15 mouse cellular contexts compared by ENCODE assay signal in the genomic region with DNA sequence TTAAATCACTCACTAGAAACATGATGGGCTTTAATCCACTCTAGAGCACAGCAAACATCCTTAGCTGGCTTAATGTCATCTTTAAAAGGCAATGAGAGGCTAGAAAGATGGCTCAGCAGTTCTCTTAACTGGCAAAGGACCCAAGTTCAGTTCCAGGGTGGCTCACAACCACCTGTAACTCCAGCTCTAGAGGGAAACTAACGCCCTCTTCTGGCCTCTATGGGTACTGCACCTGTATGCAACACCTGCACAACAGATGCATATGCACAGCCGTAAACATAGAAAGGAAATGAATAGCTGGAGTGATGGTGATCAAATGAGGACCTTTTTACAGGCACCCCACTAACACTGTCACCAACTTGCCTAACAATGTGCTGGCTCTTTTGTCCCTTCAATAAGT. TPM values are rescaled to one million over a fixed set of nuclear protein-coding genes. Genes with fewer than 3 reads are reported as not detected.
DNase-seq lines count a peak whose midpoint lies in the region; ATAC-seq and TF ChIP-seq lines count a peak whose summit lies in the region.
"Had no signal": no experiment of that assay in that cellular context is flagged by ENCODE, and none has a peak within 500 bp of the region (broad histone marks: within the 10 kb centered on the region; RNA-seq: fewer than 3 reads in every experiment).

No protein-coding gene starts in this region.

- H3K9me3 ChIP-seq in hindbrain, postnatal 0 days (ENCODE audit: low read length), result no peaks in the 10 kb centered on the region
- H3K9me3 ChIP-seq in hindbrain, embryonic 11.5 days (ENCODE audit: control insufficient read depth, low read length), result no peaks in the 10 kb centered on the region
- no peaks in the 10 kb centered on the region for H3K9me3 ChIP-seq in neural tube, embryonic 13.5 days

- peak; percentile 44 for DNase-seq in hindbrain, postnatal 0 days (ENCODE audit: low spot score)
- DNase-seq in hindbrain, embryonic 11.5 days (ENCODE audit: low spot score), result no peak
- DNase-seq in neural tube, embryonic 10.5 days (ENCODE audit: extremely low spot score, low spot score), result no peak
- DNase-seq in ovary, postnatal 14 days (ENCODE audit: low spot score), result no peak
- no peak for DNase-seq in gastrocnemius, postnatal 14 days
- DNase-seq: gastrocnemius, postnatal 36 days; heart, postnatal 14 days; kidney, postnatal 4 days had no signal

- no peak overlapping the region for H3K27ac ChIP-seq in hindbrain, postnatal 0 days
- H3K27ac ChIP-seq in hindbrain, embryonic 11.5 days (ENCODE audit: low read depth, low read length), result no peak overlapping the region
- 0 out of 2 replicates have a peak overlapping the region, but pooled peaks have one; percentile 24 for H3K27ac ChIP-seq in neural tube, embryonic 13.5 days (replicated peaks)
- no peak overlapping the region for H3K27ac ChIP-seq in cortical plate, adult 2 months (ENCODE audit: insufficient read depth, low read length)
- H3K27ac ChIP-seq: liver, embryonic 14.5 days had no signal

- no peaks in the 10 kb centered on the region for H3K27me3 ChIP-seq in hindbrain, postnatal 0 days (ENCODE audit: insufficient read depth, low read length)
- no peaks in the 10 kb centered on the region for H3K27me3 ChIP-seq in hindbrain, embryonic 11.5 days (ENCODE audit: control insufficient read depth, insufficient read depth, low read length)
- H3K27me3 ChIP-seq in neural tube, embryonic 13.5 days, result no peaks in the 10 kb centered on the region

- H3K4me3 ChIP-seq in hindbrain, postnatal 0 days (ENCODE audit: low read length), result no peak overlapping the region
- H3K4me3 ChIP-seq in hindbrain, embryonic 11.5 days (ENCODE audit: low read depth, low read length), result no peak overlapping the region
- no peak overlapping the region for H3K4me3 ChIP-seq in neural tube, embryonic 13.5 days
- H3K4me3 ChIP-seq in cortical plate, adult 2 months (ENCODE audit: insufficient read depth, low read length), result no peak overlapping the region
- H3K4me3 ChIP-seq: myocyte had no signal

- H3K4me1 ChIP-seq in hindbrain, postnatal 0 days (ENCODE audit: insufficient read depth, low read length), result no peaks in the 10 kb centered on the region
- no peaks in the 10 kb centered on the region for H3K4me1 ChIP-seq in hindbrain, embryonic 11.5 days (replicated peaks; ENCODE audit: control insufficient read depth, insufficient read depth, low read length)
- 0 out of 2 replicates have a peak, but pooled peaks cover 14% of the 10 kb centered on the region for H3K4me1 ChIP-seq in neural tube, embryonic 13.5 days (replicated peaks)
- no peaks in the 10 kb centered on the region; the same call in none of the 2 replicates for H3K4me1 ChIP-seq in cortical plate, adult 2 months (ENCODE audit: control insufficient read depth, insufficient read depth, low read length)

- 54% methylated on average over 2 of the region's 2 CpGs for WGBS in hindbrain, postnatal 0 days
- WGBS in hindbrain, embryonic 11.5 days, result 50% methylated on average over 2 of the region's 2 CpGs
- WGBS in neural tube, embryonic 13.5 days, result 47% methylated on average over 2 of the region's 2 CpGs

- no peak overlapping the region for H3K4me2 ChIP-seq in hindbrain, postnatal 0 days (ENCODE audit: low read depth, low read length)
- H3K4me2 ChIP-seq in hindbrain, embryonic 11.5 days (replicated peaks; ENCODE audit: low read depth, low read length), result no peak overlapping the region
- no peak overlapping the region for H3K4me2 ChIP-seq in neural tube, embryonic 13.5 days

- intact Hi-C loops in gastrocnemius, postnatal 14 days (cut with DNase I; ENCODE audit: low total_unique reads), result no loop called here

- ATAC-seq in hindbrain, postnatal 0 days, result no peak
- ATAC-seq in hindbrain, embryonic 11.5 days (ENCODE audit: low FRiP score), result no peak
- no peak for ATAC-seq in neural tube, embryonic 13.5 days (ENCODE audit: low read depth)
- ATAC-seq: intestine, embryonic 16.5 days had no signal

- H3K9ac ChIP-seq in hindbrain, postnatal 0 days (replicated peaks; ENCODE audit: low read length), result no peak overlapping the region
- H3K9ac ChIP-seq in hindbrain, embryonic 11.5 days (ENCODE audit: low read depth, low read length), result no peak overlapping the region
- H3K9ac ChIP-seq in neural tube, embryonic 13.5 days, result no peak overlapping the region
- H3K9ac ChIP-seq: liver, embryonic 14.5 days had no signal

- no peak for TF ChIP-seq POLR2A in cortical plate, adult 2 months (IDR thresholded peaks at IDR 0.05; ENCODE audit: extremely low read depth, insufficient read depth, low read length)

- peak; percentile 65 for TF ChIP-seq CTCF in hindbrain, postnatal 0 days (IDR thresholded peaks at IDR 0.05; ENCODE audit: low read depth)
- TF ChIP-seq CTCF in cortical plate, adult 2 months (IDR thresholded peaks at IDR 0.05; ENCODE audit: extremely low read depth, insufficient read depth, low read length), result peak; percentile 15; the same call in 1 of the 2 replicates

- no peaks in the 10 kb centered on the region for H3K36me3 ChIP-seq in hindbrain, postnatal 0 days (ENCODE audit: insufficient read depth, low read length)
- H3K36me3 ChIP-seq in hindbrain, embryonic 11.5 days (ENCODE audit: control insufficient read depth, insufficient read depth, low read length), result no peaks in the 10 kb centered on the region
- H3K36me3 ChIP-seq in neural tube, embryonic 13.5 days, result no peaks in the 10 kb centered on the region
- H3K36me3 ChIP-seq: G1E had no signal

RNA-seq across cellular contexts. Expression of a gene that starts 27.9 kb away (rescaled TPM):
- 24.2 and 29.3 TPM in 2 replicates for total RNA-seq in hindbrain, postnatal 0 days (2014; rRNA removed)
- polyA plus RNA-seq in hindbrain, postnatal 0 days (2015; fragmentation: Nextera tagmentation; extraction: Ambion mirVana), result 6.2 and 7.0 TPM in 2 replicates
- polyA plus RNA-seq in hindbrain, embryonic 11.5 days (2014; fragmentation: Nextera tagmentation; extraction: Ambion mirVana), result 1.9 and 2.0 TPM in 2 replicates
- polyA plus RNA-seq in neural tube, embryonic 13.5 days (2015; fragmentation: Nextera tagmentation; extraction: Ambion mirVana), result 9.6 and 10.7 TPM in 2 replicates
- 16.7 and 22.0 TPM in 2 replicates for polyA plus RNA-seq in cortical plate, adult 2 months (2012; rRNA removed)
- total RNA-seq in gastrocnemius, postnatal 14 days (2021), result 10 to 100 TPM in 1 of 2 experiments, 1 to 10 TPM in 1; 9.1 to 11.1 TPM
- total RNA-seq: megakaryocyte progenitor cell, adult 5-6 weeks had no signal
- polyA plus RNA-seq: G1E had no signal
